Mouse (Mus musculus) C2C12 (cell line): ENCODE data around the gene Fmc1.
"Not testable (repeated sequence)": the region's sequence is repeated elsewhere in the genome, so short reads cannot be mapped to it uniquely, and the experiment has no call there.

Experiments
- CTCF ChIP-seq: IDR thresholded peaks from one replicate; pipeline ENCODE4 v1.5.1; 2011; ENCODE audit not compliant: control insufficient read depth, insufficient read depth, insufficient read length
- FOSL1 ChIP-seq: IDR thresholded peaks from one replicate; pipeline ENCODE4 v1.8.0; 2011; ENCODE audit warnings: mild to moderate bottlenecking, low read length; ENCODE audit not compliant: poor library complexity, insufficient read depth, severe bottlenecking
- MAX ChIP-seq: IDR thresholded peaks from one replicate; pipeline ENCODE4 v1.6.1; 2011; ENCODE audit warnings: mild to moderate bottlenecking, control low read depth
- USF1 ChIP-seq: IDR thresholded peaks from one replicate; pipeline ENCODE4 v1.6.1; 2011; ENCODE audit warnings: low read depth, mild to moderate bottlenecking, control low read depth, moderate library complexity

- not testable (repeated sequence) for TF ChIP-seq USF1, CTCF, FOSL1, MAX
Measured at GRCm38 (mm10) chr6:38549840-38550239, 16.5 kb downstream of the Fmc1 start.
